ENCODE assay signal across 7 mouse cellular contexts in genomic region chr11:118738855-118739832, GRCm38 (mm10).
DNase-seq lines count a peak whose midpoint lies in the region; ATAC-seq lines count a peak whose summit lies in the region.

No protein-coding gene starts in this region.

- peaks cover 13% of the 10 kb centered on the region for H3K27me3 ChIP-seq in intestine, embryonic 15.5 days (replicated peaks)
- H3K27me3 ChIP-seq in midbrain, embryonic 10.5 days (ENCODE audit: low read depth, poor library complexity, severe bottlenecking): peaks cover 13% of the 10 kb centered on the region

- no peaks in the 10 kb centered on the region for H3K36me3 ChIP-seq in intestine, embryonic 15.5 days
- H3K36me3 ChIP-seq in midbrain, embryonic 10.5 days: no peaks in the 10 kb centered on the region

- no peak overlapping the region for H3K4me3 ChIP-seq in intestine, embryonic 15.5 days (replicated peaks)
- H3K4me3 ChIP-seq in midbrain, embryonic 10.5 days: peak overlapping the region; percentile 46

- H3K4me1 ChIP-seq in intestine, embryonic 15.5 days (replicated peaks): peaks cover 8% of the 10 kb centered on the region
- peaks cover 76% of the 10 kb centered on the region for H3K4me1 ChIP-seq in midbrain, embryonic 10.5 days

- peak; percentile 35 for ATAC-seq in intestine, embryonic 15.5 days

- intact Hi-C loops in left cerebral cortex, postnatal 10 days (cut with DNase I): loop anchor here (5.0 kb wide), 2 partner anchors 167 to 292 kb away; no protein-coding TSS in a partner anchor

- H3K27ac ChIP-seq in intestine, embryonic 15.5 days: no peak overlapping the region
- H3K27ac ChIP-seq in midbrain, embryonic 10.5 days (replicated peaks): peak overlapping the region; percentile 68

- H3K9me3 ChIP-seq in intestine, embryonic 15.5 days: no peaks in the 10 kb centered on the region
- no peaks in the 10 kb centered on the region for H3K9me3 ChIP-seq in midbrain, embryonic 10.5 days (replicated peaks)

- H3K9ac ChIP-seq in intestine, embryonic 15.5 days: no peak overlapping the region

- 9% methylated on average over 23 of the region's 23 CpGs for WGBS in intestine, embryonic 15.5 days
- WGBS in midbrain, embryonic 10.5 days: 11% methylated on average over 23 of the region's 23 CpGs

- 0 out of 2 replicates have a peak overlapping the region, but pooled peaks have one; percentile 22 for H3K4me2 ChIP-seq in intestine, embryonic 15.5 days (replicated peaks)

- DNase-seq in adrenal gland, adult 8-10 months: peak; percentile 56
- peak; percentile 80 for DNase-seq in embryo, embryonic 11.5 days (ENCODE audit: low read depth, low spot score)
- DNase-seq in gastrocnemius, postnatal 25 days: peak; percentile 49
- peak; percentile 80 to 86 for DNase-seq in left cerebral cortex, postnatal 10 days (ENCODE audit: extremely low spot score in 1 of 2, low spot score in 2 of 2)
- DNase-seq in midbrain, embryonic 10.5 days (ENCODE audit: low spot score): peak; percentile 86
- DNase-seq in right cerebral cortex, postnatal 36 days (ENCODE audit: low spot score in 2 of 2): peak; percentile 82 to 83
